Mouse (Mus musculus) forebrain, embryonic 12.5 days (tissue): ENCODE results near the gene Glis3. TPM values are rescaled to one million over a fixed set of nuclear protein-coding genes. Genes with fewer than 3 reads are reported as not detected.

Experiments used
- ATAC-seq: fragments of 200-750 bp; cut with Nextera tagmentation; 2 replicates; pipeline ENCODE4 v1.8.0; 2017; ENCODE audit warnings: moderate TSS enrichment; ENCODE audit not compliant: low FRiP score
- H3K27ac ChIP-seq: fragments of 300-500 bp; sonication (generic); 2 replicates; pipeline ENCODE4 v1.5.1; 2016; ENCODE audit warnings: mild to moderate bottlenecking
- H3K27me3 ChIP-seq: fragments of 300-500 bp; sonication (generic); 2 replicates; pipeline ENCODE4 v1.6.1; 2016; ENCODE audit warnings: mild to moderate bottlenecking
- H3K36me3 ChIP-seq: fragments of 300-500 bp; sonication (generic); replicated peaks from 2 replicates; pipeline ENCODE4 v1.6.1; 2016; ENCODE audit warnings: mild to moderate bottlenecking
- H3K4me1 ChIP-seq: fragments of 300-500 bp; sonication (generic); 2 replicates; pipeline ENCODE4 v1.6.1; 2016
- H3K4me2 ChIP-seq: fragments of 300-500 bp; sonication (generic); 2 replicates; pipeline ENCODE4 v1.6.1; 2016; ENCODE audit warnings: mild to moderate bottlenecking, moderate library complexity
- H3K4me3 ChIP-seq: fragments of 300-500 bp; sonication (generic); replicated peaks from 2 replicates; pipeline ENCODE4 v1.5.1; 2016; ENCODE audit warnings: mild to moderate bottlenecking
- H3K9ac ChIP-seq: fragments of 300-500 bp; sonication (generic); 2 replicates; pipeline ENCODE4 v1.6.1; 2016; ENCODE audit warnings: mild to moderate bottlenecking
- H3K9me3 ChIP-seq: fragments of 300-500 bp; sonication (generic); 2 replicates; pipeline ENCODE4 v1.6.1; 2016
- WGBS: fragments of 180-500 bp; shearing (Covaris S2); methylation state at CpG from one replicate; pipeline ENCODE4 v1.1.7; 2016; 5-methylcytosine and 5-hydroxymethylcytosine counted together
- polyA plus RNA-seq: library from polyadenylated mRNA; unstranded; fragments of >200 nt; fragmentation: Nextera tagmentation; extraction: Ambion mirVana; gene quantifications from 2 replicates; pipeline ENCODE4 v1.2.1, GENCODE M21; 2016

Glis3 gene
- polyA plus RNA-seq, 1 experiment from 2014 or later: 2.6 TPM

DNA sequence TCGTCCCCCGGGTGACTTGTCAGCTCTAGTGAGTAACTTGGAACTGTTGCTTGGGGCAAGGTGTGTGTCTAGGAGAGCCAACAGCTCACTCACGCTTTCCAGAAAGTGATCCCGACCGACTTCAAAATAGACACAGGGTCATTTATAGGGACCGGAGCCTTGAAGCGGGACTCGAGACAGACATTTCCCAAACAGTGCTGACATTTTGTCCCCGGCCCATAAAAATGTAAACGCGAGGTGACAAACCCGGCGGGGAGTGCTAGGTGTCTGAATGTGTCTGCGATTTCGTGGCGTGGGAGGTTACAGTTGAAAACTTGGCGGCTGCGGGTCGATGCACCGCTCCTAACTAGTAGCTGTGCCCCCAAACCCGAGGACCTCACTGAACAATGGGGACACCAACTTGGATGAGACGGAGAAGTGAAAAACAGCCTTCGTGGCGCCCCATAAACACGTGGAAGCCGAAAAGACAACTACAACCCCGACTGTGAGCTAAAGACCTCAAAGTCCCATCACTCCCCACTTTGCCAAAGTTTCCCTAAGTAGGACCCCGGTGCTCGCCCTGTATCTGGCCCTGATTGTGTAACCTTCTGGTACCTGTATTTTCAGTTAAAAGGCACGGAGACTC, 1.1 kb downstream of the Glis3 start:
- Histone ChIP-seq H3K9me3 (no peaks in the 10 kb centered on the region), H3K36me3 (no peaks in the 10 kb centered on the region), H3K9ac (peak overlapping the region; percentile 57; the same call in 1 of the 2 replicates), H3K27ac (no peak overlapping the region), H3K4me1 (peaks cover 29% of the 10 kb centered on the region), H3K27me3 (peaks cover 60% of the 10 kb centered on the region), H3K4me3 (peak overlapping the region; percentile 60), H3K4me2 (peak overlapping the region; percentile 97)
- under 1% methylated on average over 30 of the region's 30 CpGs for WGBS
- no peak for ATAC-seq

GRCm38 (mm10) chr19:28677728-28678438, 2.0 kb downstream of the Glis3 start:
- no peak for ATAC-seq

GRCm38 (mm10) chr19:28677045-28677727, 2.7 kb downstream of the Glis3 start:
- Histone ChIP-seq H3K27ac (no peak overlapping the region), H3K4me2 (peak overlapping the region; percentile 97), H3K4me3 (peak overlapping the region; percentile 60), H3K4me1 (peaks cover 29% of the 10 kb centered on the region), H3K9me3 (no peaks in the 10 kb centered on the region), H3K9ac (no peak overlapping the region), H3K36me3 (no peaks in the 10 kb centered on the region), H3K27me3 (peaks cover 55% of the 10 kb centered on the region)
- ATAC-seq: no peak
- 24% methylated on average over 8 of the region's 8 CpGs for WGBS

More at GRCm38 (mm10) chr19:28677728-28678438, 2.0 kb downstream of the Glis3 start:
- WGBS: under 1% methylated on average over 27 of the region's 32 CpGs
- H3K9ac ChIP-seq: peak overlapping the region; percentile 48
- peak overlapping the region; percentile 60 for H3K4me3 ChIP-seq
- H3K36me3 ChIP-seq: no peaks in the 10 kb centered on the region
- H3K4me2 ChIP-seq: peak overlapping the region; percentile 97
- H3K27ac ChIP-seq: no peak overlapping the region
- no peaks in the 10 kb centered on the region for H3K9me3 ChIP-seq
- H3K4me1 ChIP-seq: peaks cover 29% of the 10 kb centered on the region
- peaks cover 55% of the 10 kb centered on the region for H3K27me3 ChIP-seq

DNA sequence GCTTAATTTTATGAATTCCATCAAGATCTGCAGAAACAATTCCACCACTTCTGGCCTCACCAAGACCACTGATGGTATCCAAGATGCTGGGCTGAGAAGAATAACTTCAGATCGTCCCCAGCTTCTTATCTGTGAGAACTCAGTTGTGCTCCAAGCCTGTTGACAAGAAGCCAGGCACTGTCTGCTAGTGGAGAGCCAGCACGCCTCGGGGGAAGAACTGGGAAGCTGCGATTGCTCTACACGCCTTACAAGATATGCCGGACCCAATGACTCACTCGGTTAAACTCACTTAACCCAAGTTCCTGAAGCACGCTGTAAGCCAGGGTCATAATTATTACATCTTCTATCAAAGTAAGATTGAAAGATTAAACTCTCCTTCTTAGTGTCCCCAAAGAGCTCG, 16.1 kb downstream of the Glis3 start:
- no peaks in the 10 kb centered on the region for H3K36me3 ChIP-seq
- no peak overlapping the region for H3K27ac ChIP-seq
- no peaks in the 10 kb centered on the region for H3K9me3 ChIP-seq
- H3K4me3 ChIP-seq: no peak overlapping the region
- ATAC-seq: no peak
- H3K27me3 ChIP-seq: peaks cover 14% of the 10 kb centered on the region
- 92% methylated on average over 9 of the region's 9 CpGs for WGBS
- H3K4me1 ChIP-seq: 0 out of 2 replicates have a peak, but pooled peaks cover 3% of the 10 kb centered on the region
- no peak overlapping the region for H3K9ac ChIP-seq
- H3K4me2 ChIP-seq: no peak overlapping the region

DNA sequence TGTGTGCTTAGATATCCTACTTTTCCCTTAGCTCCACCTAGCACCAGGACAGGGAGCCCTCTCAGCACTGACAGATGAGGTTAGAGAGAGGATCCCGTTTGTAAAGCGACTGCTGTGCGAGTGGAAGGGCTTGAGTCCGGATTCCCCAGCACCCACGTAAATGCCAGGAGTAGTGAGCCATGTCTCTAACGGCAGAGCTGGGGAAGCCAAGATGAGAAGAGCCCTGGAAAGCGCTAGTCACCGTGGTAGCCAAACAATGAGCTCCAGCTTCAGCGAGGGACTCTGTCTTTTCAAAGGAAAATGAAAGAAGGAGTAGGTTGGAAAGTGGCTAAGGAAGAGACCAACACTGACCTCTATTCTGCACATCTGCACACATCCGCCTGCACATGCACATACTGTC, 16.7 kb downstream of the Glis3 start:
- Histone ChIP-seq H3K4me1 (0 out of 2 replicates have a peak, but pooled peaks cover 3% of the 10 kb centered on the region), H3K36me3 (no peaks in the 10 kb centered on the region), H3K4me2 (no peak overlapping the region), H3K9ac (no peak overlapping the region), H3K27ac (no peak overlapping the region), H3K9me3 (no peaks in the 10 kb centered on the region), H3K27me3 (peaks cover 15% of the 10 kb centered on the region), H3K4me3 (no peak overlapping the region)
- ATAC-seq: no peak
- WGBS: 48% methylated on average over 10 of the region's 10 CpGs

DNA sequence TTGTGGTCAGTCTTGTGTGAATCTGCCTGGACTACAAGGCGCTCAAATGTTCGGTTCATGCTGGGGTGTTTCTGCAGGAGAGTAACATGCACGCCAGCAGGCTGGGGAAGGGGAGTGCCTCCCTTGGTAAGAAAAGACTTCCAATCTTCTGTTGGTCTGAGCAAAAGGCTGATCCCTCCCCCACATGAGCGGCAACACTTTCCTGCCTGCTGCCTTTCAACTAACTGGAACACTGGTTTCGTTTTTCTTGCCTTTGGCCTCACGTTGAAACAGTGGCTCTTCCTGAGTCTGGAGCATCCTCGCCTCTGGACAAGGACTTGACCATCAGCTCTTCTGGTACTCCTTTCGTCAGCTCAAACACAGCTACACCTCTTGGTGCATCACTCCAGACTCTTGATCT, 17.4 kb downstream of the Glis3 start:
- no peak for ATAC-seq
- H3K4me2 ChIP-seq: no peak overlapping the region
- H3K9ac ChIP-seq: no peak overlapping the region
- 63% methylated on average over 8 of the region's 8 CpGs for WGBS
- H3K4me3 ChIP-seq: no peak overlapping the region
- 0 out of 2 replicates have a peak, but pooled peaks cover 3% of the 10 kb centered on the region for H3K4me1 ChIP-seq
- H3K36me3 ChIP-seq: no peaks in the 10 kb centered on the region
- no peak overlapping the region for H3K27ac ChIP-seq
- H3K27me3 ChIP-seq: peaks cover 15% of the 10 kb centered on the region
- H3K9me3 ChIP-seq: no peaks in the 10 kb centered on the region

GRCm38 (mm10) chr19:28660912-28661311, 19.0 kb downstream of the Glis3 start:
- no peak overlapping the region for H3K27ac ChIP-seq
- no peak overlapping the region for H3K9ac ChIP-seq
- no peak overlapping the region for H3K4me3 ChIP-seq
- ATAC-seq: no peak
- H3K4me2 ChIP-seq: no peak overlapping the region
- 88% methylated on average over 7 of the region's 7 CpGs for WGBS
- peaks cover 12% of the 10 kb centered on the region for H3K4me1 ChIP-seq
- no peaks in the 10 kb centered on the region for H3K9me3 ChIP-seq
- peaks cover 20% of the 10 kb centered on the region for H3K27me3 ChIP-seq
- H3K36me3 ChIP-seq: no peaks in the 10 kb centered on the region

DNA sequence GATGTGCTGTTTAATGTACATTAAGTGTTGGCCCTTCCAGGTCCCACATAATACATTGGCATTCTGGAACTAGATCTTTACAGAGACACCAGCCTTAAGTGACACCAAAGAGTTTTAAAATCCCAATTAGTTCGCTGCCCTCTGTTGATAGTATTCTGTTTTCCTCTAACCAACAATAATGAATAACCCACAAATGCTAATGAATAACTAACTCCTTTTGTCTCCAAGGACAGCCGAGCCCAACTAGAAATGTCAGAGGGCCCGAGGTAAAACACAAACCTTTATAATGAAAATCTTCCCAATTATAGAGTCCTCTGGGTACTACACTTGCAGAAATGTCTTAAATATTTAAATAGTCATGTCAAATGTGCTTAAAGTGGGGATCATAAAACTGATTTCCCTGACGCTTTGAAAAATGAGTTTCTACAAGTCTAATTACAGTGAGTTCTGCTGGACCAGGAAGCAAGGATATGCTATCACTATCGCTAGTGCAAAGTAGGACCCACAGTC, 22.1 kb downstream of the Glis3 start:
- no peak overlapping the region for H3K9ac ChIP-seq
- H3K36me3 ChIP-seq: no peaks in the 10 kb centered on the region
- peaks cover 12% of the 10 kb centered on the region for H3K27me3 ChIP-seq
- no peak overlapping the region for H3K27ac ChIP-seq
- peaks cover 12% of the 10 kb centered on the region for H3K4me1 ChIP-seq
- no peak overlapping the region for H3K4me2 ChIP-seq
- 39% methylated on average over 5 of the region's 5 CpGs for WGBS
- no peaks in the 10 kb centered on the region for H3K9me3 ChIP-seq
- H3K4me3 ChIP-seq: no peak overlapping the region
- ATAC-seq: no peak

- WGBS: 77% methylated on average over 6 of the region's 6 CpGs
- no peaks in the 10 kb centered on the region for H3K36me3 ChIP-seq
- no peak for ATAC-seq
These were observed 23.0 kb downstream of the Glis3 start for GRCm38 (mm10) chr19:28656882-28657281.

DNA sequence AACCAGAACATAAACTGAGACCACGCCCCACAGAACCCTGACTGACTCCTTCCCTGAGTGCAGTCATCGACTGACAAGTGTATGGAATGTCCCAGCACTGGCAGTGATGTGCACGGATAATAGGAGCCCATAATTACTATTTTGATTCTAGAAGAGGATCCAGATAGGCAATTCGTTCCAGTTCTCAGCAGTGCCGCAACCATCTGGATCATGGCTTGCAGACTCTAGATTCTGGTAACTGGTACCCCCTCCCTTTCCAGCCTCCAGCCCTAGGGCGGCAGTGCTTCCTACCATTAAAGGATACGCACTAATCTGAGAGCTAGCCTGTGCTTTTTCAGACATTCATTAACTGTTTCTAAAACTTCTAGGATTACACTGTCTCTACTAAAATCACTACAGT, 24.7 kb downstream of the Glis3 start:
- 77% methylated on average over 7 of the region's 7 CpGs for WGBS

More at GRCm38 (mm10) chr19:28656882-28657281, 23.0 kb downstream of the Glis3 start:
- Histone ChIP-seq H3K4me2 (no peak overlapping the region), H3K9ac (no peak overlapping the region), H3K4me3 (no peak overlapping the region), H3K27ac (no peak overlapping the region), H3K4me1 (peaks cover 12% of the 10 kb centered on the region), H3K27me3 (peaks cover 12% of the 10 kb centered on the region), H3K9me3 (no peaks in the 10 kb centered on the region)

DNA sequence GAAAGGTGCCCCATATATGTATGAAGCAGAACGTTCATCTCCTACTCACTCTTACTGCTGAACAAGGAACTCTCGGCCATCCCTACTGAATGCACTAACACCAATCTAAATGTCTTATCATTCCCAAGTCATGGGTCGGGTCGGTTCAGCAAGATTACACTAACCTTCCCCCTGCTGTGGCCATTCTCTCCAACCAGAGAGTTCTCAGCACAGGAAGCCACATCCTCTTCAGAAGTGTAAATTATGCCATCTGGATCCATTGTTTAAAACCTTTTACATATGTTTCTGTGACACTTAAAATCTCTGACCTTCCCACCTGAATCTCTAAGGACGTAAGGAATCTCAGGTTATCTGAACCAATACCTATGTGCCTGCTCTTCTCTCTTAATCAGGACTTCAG, 29.0 kb downstream of the Glis3 start:
- Histone ChIP-seq H3K36me3 (no peaks in the 10 kb centered on the region), H3K9me3 (no peaks in the 10 kb centered on the region), H3K4me3 (no peak overlapping the region), H3K9ac (no peak overlapping the region), H3K27me3 (no peaks in the 10 kb centered on the region), H3K27ac (no peak overlapping the region), H3K4me1 (peaks cover 3% of the 10 kb centered on the region; the same call in 1 of the 2 replicates), H3K4me2 (no peak overlapping the region)
- ATAC-seq: no peak
- WGBS: 89% methylated on average over 5 of the region's 5 CpGs

More for the DNA sequence above, 24.7 kb downstream of the Glis3 start:
- Histone ChIP-seq H3K4me3 (no peak overlapping the region), H3K9me3 (no peaks in the 10 kb centered on the region), H3K4me2 (no peak overlapping the region), H3K27me3 (peaks cover 12% of the 10 kb centered on the region), H3K36me3 (no peaks in the 10 kb centered on the region), H3K4me1 (peaks cover 12% of the 10 kb centered on the region), H3K27ac (no peak overlapping the region), H3K9ac (no peak overlapping the region)
- ATAC-seq: no peak

GRCm38 (mm10) chr19:28649489-28649888, 30.4 kb downstream of the Glis3 start:
- 71% methylated on average over 5 of the region's 5 CpGs for WGBS

More at GRCm38 (mm10) chr19:28649489-28649888, 30.4 kb downstream of the Glis3 start:
- no peak overlapping the region for H3K4me2 ChIP-seq
- H3K27me3 ChIP-seq: no peaks in the 10 kb centered on the region
- H3K27ac ChIP-seq: no peak overlapping the region
- H3K36me3 ChIP-seq: no peaks in the 10 kb centered on the region
- H3K4me1 ChIP-seq: no peaks in the 10 kb centered on the region
- H3K4me3 ChIP-seq: no peak overlapping the region
- no peak overlapping the region for H3K9ac ChIP-seq
- H3K9me3 ChIP-seq: no peaks in the 10 kb centered on the region
- ATAC-seq: no peak
